Mouse (Mus musculus) liver, postnatal 0 days (tissue): ENCODE results near the gene Mrpl30.

Experiments used
- CTCF ChIP-seq: sonication (generic); IDR thresholded peaks from 2 replicates; pipeline ENCODE4 v1.5.1; 2016; ENCODE audit warnings: antibody characterized with exemption, low read depth
- EP300 ChIP-seq: IDR thresholded peaks from 2 replicates; pipeline ENCODE4 v1.6.1; 2016; ENCODE audit warnings: antibody characterized with exemption, low read depth, mild to moderate bottlenecking

GRCm38 (mm10) chr1:37918096-37918495, 27.8 kb downstream of the Mrpl30 start:
- no peak for TF ChIP-seq EP300
- TF ChIP-seq CTCF, result no peak
